Mouse (Mus musculus) brown adipose tissue, adult 24 weeks (tissue): ENCODE results near the gene Pgf. TPM values are rescaled to one million over a fixed set of nuclear protein-coding genes. Genes with fewer than 3 reads are reported as not detected.
A peak's percentile ranks its signal among the peaks of the same experiment; 100 is the strongest.

Experiments
- H3K27ac ChIP-seq: fragments of 200-500 bp; replicated peaks from 2 replicates; pipeline ENCODE4 v1.5.1; 2012; ENCODE audit warnings: low read depth, mild to moderate bottlenecking, low read length
- H3K4me1 ChIP-seq: fragments of 200-500 bp; 2 replicates; pipeline ENCODE4 v1.6.1; 2012; ENCODE audit warnings: low read length, mixed read lengths; ENCODE audit not compliant: control insufficient read depth, insufficient read depth, insufficient read length
- H3K4me3 ChIP-seq: fragments of 200-500 bp; 2 replicates; pipeline ENCODE4 v1.5.1; 2012; ENCODE audit warnings: low read depth, mild to moderate bottlenecking, low read length, moderate library complexity; ENCODE audit not compliant: insufficient read depth
- polyA plus RNA-seq: library from polyadenylated mRNA; stranded (reverse); fragments of >200 nt; gene quantifications from 2 replicates; pipeline ENCODE4 v1.2.4, GENCODE M21; 2012; ENCODE audit not compliant: missing spikeins, insufficient read depth, insufficient read length

Pgf gene
- polyA plus RNA-seq, 1 experiment: not detected

GRCm38 (mm10) chr12:85178294-85178693 lies 704 bp upstream of the Pgf start:
- Histone ChIP-seq H3K4me3 (no peak overlapping the region), H3K27ac (no peak overlapping the region), H3K4me1 (no peaks in the 10 kb centered on the region)

GRCm38 (mm10) chr12:85176846-85177523 lies 605 bp downstream of the Pgf start:
- Histone ChIP-seq H3K27ac (no peak overlapping the region), H3K4me1 (no peaks in the 10 kb centered on the region), H3K4me3 (peak overlapping the region; percentile 41)

GRCm38 (mm10) chr12:85175926-85176845 lies 1.4 kb downstream of the Pgf start:
- Histone ChIP-seq H3K4me3 (peak overlapping the region; percentile 41; the same call in 1 of the 2 replicates), H3K27ac (no peak overlapping the region), H3K4me1 (no peaks in the 10 kb centered on the region)

GRCm38 (mm10) chr12:85175087-85175675 lies 2.4 kb downstream of the Pgf start:
- Histone ChIP-seq H3K4me3 (no peak overlapping the region), H3K27ac (no peak overlapping the region), H3K4me1 (no peaks in the 10 kb centered on the region)

- no peaks in the 10 kb centered on the region for H3K4me1 ChIP-seq
- H3K27ac ChIP-seq: no peak overlapping the region
- no peak overlapping the region for H3K4me3 ChIP-seq
Observed at GRCm38 (mm10) chr12:85174016-85174415, 3.6 kb downstream of the Pgf start.

GRCm38 (mm10) chr12:85170948-85171307 lies 6.7 kb downstream of the Pgf start:
- Histone ChIP-seq H3K27ac (no peak overlapping the region), H3K4me1 (no peaks in the 10 kb centered on the region), H3K4me3 (no peak overlapping the region)

GRCm38 (mm10) chr12:85170284-85170947 lies 7.2 kb downstream of the Pgf start:
- Histone ChIP-seq H3K4me3 (no peak overlapping the region), H3K27ac (no peak overlapping the region), H3K4me1 (no peaks in the 10 kb centered on the region)

- H3K4me3 ChIP-seq: no peak overlapping the region
- H3K27ac ChIP-seq: no peak overlapping the region
Observed at GRCm38 (mm10) chr12:85169877-85170276, 7.7 kb downstream of the Pgf start.

GRCm38 (mm10) chr12:85169117-85169858 lies 8.3 kb downstream of the Pgf start:
- Histone ChIP-seq H3K27ac (no peak overlapping the region), H3K4me3 (no peak overlapping the region; the same call in 1 of the 2 replicates)

More at GRCm38 (mm10) chr12:85169877-85170276, 7.7 kb downstream of the Pgf start:
- H3K4me1 ChIP-seq: no peaks in the 10 kb centered on the region

GRCm38 (mm10) chr12:85166631-85167030 lies 11.0 kb downstream of the Pgf start:
- Histone ChIP-seq H3K4me1 (no peaks in the 10 kb centered on the region), H3K4me3 (no peak overlapping the region), H3K27ac (no peak overlapping the region)

More at GRCm38 (mm10) chr12:85169117-85169858, 8.3 kb downstream of the Pgf start:
- H3K4me1 ChIP-seq: no peaks in the 10 kb centered on the region

- H3K4me3 ChIP-seq: no peak overlapping the region
- H3K4me1 ChIP-seq: no peaks in the 10 kb centered on the region
- H3K27ac ChIP-seq: no peak overlapping the region
Observed at GRCm38 (mm10) chr12:85164996-85165395, 12.6 kb downstream of the Pgf start.

- Histone ChIP-seq H3K4me3 (no peak overlapping the region), H3K27ac (0 out of 2 replicates have a peak overlapping the region, but pooled peaks have one; percentile 15), H3K4me1 (no peaks in the 10 kb centered on the region)
Observed at GRCm38 (mm10) chr12:85159592-85159991, 18.0 kb downstream of the Pgf start.

GRCm38 (mm10) chr12:85158801-85159200 lies 18.8 kb downstream of the Pgf start:
- H3K4me1 ChIP-seq: no peaks in the 10 kb centered on the region
- H3K27ac ChIP-seq: no peak overlapping the region
- no peak overlapping the region for H3K4me3 ChIP-seq

GRCm38 (mm10) chr12:85157797-85158460 lies 19.7 kb downstream of the Pgf start:
- Histone ChIP-seq H3K27ac (no peak overlapping the region), H3K4me3 (no peak overlapping the region), H3K4me1 (no peaks in the 10 kb centered on the region)
